Mouse (Mus musculus) cortical plate, adult 2 months (tissue): ENCODE results near the gene Dus1l. TPM values are rescaled to one million over a fixed set of nuclear protein-coding genes. Genes with fewer than 3 reads are reported as not detected.
"Not testable (repeated sequence)": the region's sequence is repeated elsewhere in the genome, so short reads cannot be mapped to it uniquely, and the experiment has no call there.

Experiments
- H3K27ac ChIP-seq: fragments of 200-500 bp; 2 replicates; pipeline ENCODE4 v1.5.1; 2012; ENCODE audit warnings: low read length, control low read depth, inconsistent platforms; ENCODE audit not compliant: insufficient read depth
- H3K4me1 ChIP-seq: fragments of 200-500 bp; 2 replicates; pipeline ENCODE4 v1.6.1; 2011; ENCODE audit warnings: low read length; ENCODE audit not compliant: control insufficient read depth, insufficient read depth
- H3K4me3 ChIP-seq: fragments of 200-500 bp; 2 replicates; pipeline ENCODE4 v1.5.1; 2011; ENCODE audit warnings: mild to moderate bottlenecking, low read length, control low read depth; ENCODE audit not compliant: insufficient read depth
- CTCF ChIP-seq: fragments of 200-500 bp; IDR thresholded peaks from 2 replicates; pipeline ENCODE4 v1.5.1; 2011; ENCODE audit warnings: mild to moderate bottlenecking, control low read depth, low read length; ENCODE audit not compliant: insufficient read depth; ENCODE audit errors: extremely low read depth
- POLR2A ChIP-seq: fragments of 200-500 bp; IDR thresholded peaks from 2 replicates; pipeline ENCODE4 v1.6.1; 2011; ENCODE audit warnings: mild to moderate bottlenecking, low read length, control low read depth; ENCODE audit not compliant: insufficient read depth; ENCODE audit errors: extremely low read depth
- polyA plus RNA-seq: library from polyadenylated mRNA; depleted of rRNA; stranded (reverse); fragments of >200 nt; gene quantifications from 2 replicates; pipeline ENCODE4 v1.2.3, GENCODE M21; 2012

The Dus1l gene
- polyA plus RNA-seq, 1 experiment: 49.8 TPM

- Histone ChIP-seq H3K4me1 (peaks cover 3% of the 10 kb centered on the region; the same call in 1 of the 2 replicates), H3K4me3 (peak overlapping the region; percentile 78), H3K27ac (peak overlapping the region; percentile 91)
- TF ChIP-seq CTCF (no peak), POLR2A (no peak)
These were observed 12.7 kb downstream of the Dus1l start for GRCm38 (mm10) chr11:120783426-120784063.

DNA sequence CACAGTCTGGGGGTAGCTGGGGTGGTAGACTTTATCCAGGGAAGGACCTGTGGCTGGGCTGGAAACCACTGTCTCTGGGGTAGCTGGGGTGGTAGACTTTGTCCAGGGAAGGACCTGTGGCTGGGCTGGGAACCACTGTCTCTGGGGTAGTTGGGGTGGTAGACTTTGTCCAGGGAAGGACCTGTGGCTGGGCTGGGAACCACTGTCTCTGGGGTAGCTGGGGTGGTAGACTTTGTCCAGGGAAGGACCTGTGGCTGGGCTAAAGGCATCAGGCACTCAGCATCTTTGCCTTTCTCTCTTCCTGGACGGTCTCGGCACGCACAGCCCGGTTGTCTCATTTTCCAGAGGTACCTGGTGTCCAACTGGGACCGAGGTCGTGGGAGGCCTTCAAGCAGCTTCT, 14.8 kb downstream of the Dus1l start:
- H3K27ac ChIP-seq, H3K4me1 ChIP-seq, H3K4me3 ChIP-seq: not testable (repeated sequence)

DNA sequence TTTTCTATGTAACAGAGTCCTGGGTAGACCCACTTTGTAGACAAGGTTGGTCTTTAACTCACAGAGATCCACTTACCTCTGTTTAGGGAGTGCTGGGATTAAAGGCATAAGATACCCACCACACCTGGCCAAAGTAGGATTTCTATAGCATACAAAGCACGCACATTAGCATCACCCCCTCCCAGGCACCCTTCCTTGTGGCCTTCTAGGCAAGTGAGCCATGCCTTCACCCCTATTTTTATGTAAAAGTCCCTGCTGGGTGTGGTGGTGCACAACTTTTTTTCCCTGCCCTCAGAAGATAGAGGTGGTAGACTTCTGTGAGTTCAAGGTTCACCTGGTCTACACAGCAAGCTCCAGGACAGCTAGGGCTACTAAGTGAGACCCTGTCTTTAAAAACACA, 16.3 kb downstream of the Dus1l start:
- no peak overlapping the region for H3K27ac ChIP-seq
- no peaks in the 10 kb centered on the region; the same call in 1 of the 2 replicates for H3K4me1 ChIP-seq
- no peak for TF ChIP-seq POLR2A
- no peak for TF ChIP-seq CTCF
- no peak overlapping the region for H3K4me3 ChIP-seq

DNA sequence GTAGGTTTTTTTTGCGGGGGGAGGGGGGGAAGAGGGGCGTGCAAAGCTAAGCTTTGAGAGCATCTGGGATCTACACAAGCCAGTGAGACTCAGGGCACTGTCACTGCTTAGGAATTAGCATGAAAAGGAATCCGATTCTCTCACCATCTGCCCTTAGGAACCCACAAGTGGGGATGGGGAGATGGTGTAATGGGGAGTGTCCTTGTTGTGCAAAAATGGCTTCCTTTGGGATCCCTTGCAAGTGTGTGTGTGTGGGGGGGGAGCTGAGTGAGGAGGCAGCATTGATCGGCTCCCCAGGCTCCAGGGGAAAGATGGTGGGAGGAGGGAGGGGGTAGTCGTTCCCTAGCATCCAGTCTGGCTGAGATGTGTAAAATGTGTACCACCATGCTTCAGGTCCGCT, 19.1 kb downstream of the Dus1l start:
- H3K4me1 ChIP-seq: no peaks in the 10 kb centered on the region
- no peak overlapping the region for H3K4me3 ChIP-seq
- no peak overlapping the region for H3K27ac ChIP-seq
- no peak for TF ChIP-seq CTCF
- no peak for TF ChIP-seq POLR2A

GRCm38 (mm10) chr11:120775774-120776469, 20.3 kb downstream of the Dus1l start:
- TF ChIP-seq CTCF (peak; percentile 100), POLR2A (no peak)
- no peak overlapping the region for H3K4me3 ChIP-seq

DNA sequence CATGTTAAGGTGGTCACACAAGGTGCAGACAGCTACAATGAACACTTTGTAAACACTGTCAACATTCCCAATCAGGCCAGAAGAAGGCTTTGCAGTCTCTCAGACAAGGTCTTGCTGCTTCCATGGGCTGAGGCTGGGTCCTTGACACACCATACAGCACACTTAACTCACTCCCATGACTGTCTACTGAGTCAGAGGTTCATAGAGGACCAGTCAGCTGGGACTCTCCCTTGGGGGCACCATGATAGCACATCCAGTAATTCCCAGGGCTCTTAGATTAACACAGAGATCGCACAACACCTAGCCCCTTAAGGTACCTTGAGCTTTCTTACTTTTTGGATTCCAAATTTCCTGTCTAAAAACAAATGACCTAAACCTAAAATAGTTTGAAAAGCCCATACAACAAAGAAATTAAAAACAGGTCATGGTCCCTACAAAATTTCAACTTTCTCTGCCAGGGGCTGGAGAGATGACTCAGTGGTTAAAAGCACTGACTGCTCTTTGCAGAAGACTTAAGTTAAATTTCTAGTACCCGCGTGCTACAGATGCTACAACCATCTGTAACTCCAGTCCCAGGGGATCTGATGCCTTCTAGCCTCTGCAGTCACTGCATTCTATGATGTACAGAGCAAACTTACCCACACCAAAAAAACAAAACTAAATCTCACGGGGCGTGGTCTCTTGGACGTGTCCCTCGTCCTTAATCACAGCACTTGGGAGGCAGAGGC, 22.6 kb downstream of the Dus1l start:
- TF ChIP-seq POLR2A: no peak
- no peak for TF ChIP-seq CTCF
- Histone ChIP-seq H3K27ac (no peak overlapping the region), H3K4me1 (no peaks in the 10 kb centered on the region), H3K4me3 (no peak overlapping the region)

More at GRCm38 (mm10) chr11:120775774-120776469, 20.3 kb downstream of the Dus1l start:
- no peak overlapping the region for H3K27ac ChIP-seq
- H3K4me1 ChIP-seq: no peaks in the 10 kb centered on the region

DNA sequence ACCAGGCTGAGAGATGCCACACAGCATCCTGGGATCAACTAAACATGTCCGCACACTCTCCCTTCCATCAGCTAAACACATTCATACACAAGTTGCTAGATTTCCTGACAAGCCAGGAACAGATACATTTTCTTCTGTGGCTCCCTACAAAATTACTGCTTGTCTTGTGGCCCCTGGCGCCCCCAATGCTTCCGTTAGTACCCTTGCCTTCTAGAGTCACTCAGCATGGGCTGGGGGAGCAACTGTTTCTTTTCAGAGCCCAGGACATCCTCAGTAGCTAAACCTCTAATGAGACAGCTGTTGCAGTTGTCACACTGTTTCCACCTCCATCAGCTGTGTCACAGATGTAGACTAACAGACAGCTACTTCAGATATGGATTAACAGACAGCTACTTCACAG, 23.5 kb downstream of the Dus1l start:
- TF ChIP-seq POLR2A (no peak), CTCF (no peak)
- no peak overlapping the region for H3K27ac ChIP-seq
- H3K4me1 ChIP-seq: no peaks in the 10 kb centered on the region
- H3K4me3 ChIP-seq: no peak overlapping the region

DNA sequence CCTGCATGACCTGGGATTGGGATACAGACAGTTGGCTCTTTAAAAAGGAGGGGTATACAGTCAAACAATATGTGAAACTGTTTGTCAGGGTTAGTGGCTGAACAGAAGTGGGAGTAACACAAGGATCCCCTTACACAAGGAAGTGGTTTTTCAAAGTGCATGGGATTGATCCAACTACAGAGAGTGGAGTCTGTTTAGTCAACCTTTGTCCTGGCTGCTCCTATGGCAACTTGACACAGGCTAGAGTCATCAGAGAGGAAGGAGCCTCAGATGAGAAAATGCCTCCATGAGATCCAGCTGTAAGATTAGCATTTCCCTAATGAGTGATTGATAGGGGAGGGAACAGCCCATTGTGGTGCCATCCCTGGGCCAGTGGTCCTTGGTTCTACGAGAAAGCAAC, 28.0 kb downstream of the Dus1l start:
- TF ChIP-seq CTCF: no peak
- no peak for TF ChIP-seq POLR2A
- no peak overlapping the region for H3K4me3 ChIP-seq
- no peak overlapping the region for H3K27ac ChIP-seq
- no peaks in the 10 kb centered on the region for H3K4me1 ChIP-seq

GRCm38 (mm10) chr11:120767023-120767422, 29.2 kb downstream of the Dus1l start:
- not testable (repeated sequence) for H3K27ac ChIP-seq, H3K4me3 ChIP-seq, H3K4me1 ChIP-seq

- H3K4me3 ChIP-seq, H3K27ac ChIP-seq, H3K4me1 ChIP-seq: not testable (repeated sequence)
These were observed 32.8 kb downstream of the Dus1l start for GRCm38 (mm10) chr11:120763121-120763999.

DNA sequence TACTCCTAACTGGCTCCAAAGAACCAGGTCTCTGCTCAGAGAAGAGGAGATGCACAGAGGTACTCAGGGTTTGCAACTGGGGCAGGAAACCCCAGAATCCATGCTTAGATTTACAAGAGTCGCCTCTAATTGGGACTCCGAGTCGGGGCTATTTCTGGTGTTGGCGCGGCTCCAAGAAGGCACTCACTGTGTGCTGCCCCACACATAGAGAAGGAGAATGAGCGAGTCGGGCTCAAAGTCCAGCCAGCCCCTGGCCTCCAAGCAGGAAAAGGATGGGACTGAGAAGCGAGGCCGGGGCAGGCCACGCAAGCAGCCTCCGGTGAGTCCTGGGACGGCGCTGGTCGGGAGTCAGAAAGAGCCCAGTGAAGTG, 33.5 kb downstream of the Dus1l start, which contains the start of gene Hmga1b:
Hmga1b (plus strand) TSS at position 123 of the 370 bp plus-strand sequence.
- H3K27ac ChIP-seq, H3K4me3 ChIP-seq, H3K4me1 ChIP-seq: not testable (repeated sequence)
